Mouse (Mus musculus) heart, embryonic 15.5 days (tissue): ENCODE results near the gene Slc13a5. TPM values are rescaled to one million over a fixed set of nuclear protein-coding genes. Genes with fewer than 3 reads are reported as not detected.

ENCODE experiments used
- ATAC-seq: fragments of 200-750 bp; cut with Nextera tagmentation; replicated peaks from 2 replicates; pipeline ENCODE4 v1.8.0; 2017; ENCODE audit warnings: low read depth, moderate TSS enrichment; ENCODE audit not compliant: insufficient number of reproducible peaks, insufficient read depth, low FRiP score
- H3K27ac ChIP-seq: fragments of 300-500 bp; sonication (generic); 2 replicates; pipeline ENCODE4 v1.5.1; 2015; ENCODE audit warnings: mild to moderate bottlenecking, inconsistent platforms
- H3K27me3 ChIP-seq: fragments of 300-500 bp; sonication (generic); 2 replicates; pipeline ENCODE4 v1.6.1; 2015; ENCODE audit warnings: inconsistent platforms
- H3K36me3 ChIP-seq: fragments of 300-500 bp; sonication (generic); 2 replicates; pipeline ENCODE4 v1.6.1; 2015; ENCODE audit warnings: mild to moderate bottlenecking, inconsistent platforms
- H3K4me1 ChIP-seq: fragments of 300-500 bp; sonication (generic); replicated peaks from 2 replicates; pipeline ENCODE4 v1.6.1; 2015; ENCODE audit warnings: inconsistent platforms
- H3K4me2 ChIP-seq: fragments of 300-500 bp; sonication (generic); 2 replicates; pipeline ENCODE4 v1.6.1; 2015; ENCODE audit warnings: inconsistent platforms, mild to moderate bottlenecking, moderate library complexity
- H3K4me3 ChIP-seq: fragments of 300-500 bp; sonication (generic); 2 replicates; pipeline ENCODE4 v1.5.1; 2015; ENCODE audit warnings: mild to moderate bottlenecking, inconsistent platforms
- H3K9ac ChIP-seq: fragments of 300-500 bp; sonication (generic); 2 replicates; pipeline ENCODE4 v1.6.1; 2015; ENCODE audit warnings: mild to moderate bottlenecking, inconsistent platforms
- H3K9me3 ChIP-seq: fragments of 300-500 bp; sonication (generic); replicated peaks from 2 replicates; pipeline ENCODE4 v1.6.1; 2016; ENCODE audit warnings: inconsistent platforms
- whole genome bisulfite sequencing: fragments of 180-500 bp; shearing (Covaris S2); methylation state at CpG from one replicate; pipeline ENCODE4 v1.1.7; 2015; ENCODE audit warnings: mixed read lengths; 5-methylcytosine and 5-hydroxymethylcytosine counted together
- polyA plus RNA-seq: library from polyadenylated mRNA; unstranded; fragments of >200 nt; fragmentation: Nextera tagmentation; extraction: Ambion mirVana; gene quantifications from 2 replicates; pipeline ENCODE4 v1.2.1, GENCODE M21; 2015

Gene Slc13a5
- 0.08 and 0.11 TPM in 2 replicates for polyA plus RNA-seq

DNA sequence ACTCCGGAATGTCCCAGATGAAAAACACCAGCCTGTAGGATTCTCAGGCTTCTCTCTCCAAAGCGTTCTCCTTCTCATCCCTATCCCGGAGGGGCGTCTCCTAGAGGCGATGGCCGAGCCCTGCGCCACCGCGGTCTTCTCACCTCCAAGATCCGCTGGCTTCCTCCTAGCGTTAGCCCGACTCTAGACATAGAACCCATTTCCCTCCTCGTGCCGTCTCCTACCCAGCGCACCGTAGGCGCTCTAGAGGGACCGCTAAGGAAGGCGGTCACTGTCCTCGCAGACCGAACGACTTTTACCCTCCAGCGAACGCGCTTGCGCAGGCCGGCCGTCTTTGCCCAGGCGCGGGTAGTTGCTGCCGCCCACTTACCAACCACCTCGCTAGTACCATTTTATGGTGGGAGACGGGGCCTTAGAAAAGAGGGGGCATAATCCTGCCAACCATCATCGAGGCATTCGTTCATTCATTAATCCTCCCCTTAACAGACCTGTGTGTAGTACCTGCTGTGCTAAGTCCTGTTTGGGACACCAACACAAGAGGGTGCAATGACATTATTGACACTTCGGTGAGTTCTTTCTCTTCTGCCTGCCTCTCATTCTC is at the start of gene Slc13a5:
TSS of gene Slc13a5 (minus strand) at position 263 of the 601 bp plus-strand sequence.
- Histone ChIP-seq H3K9ac (peak within 1 kb of the TSS; percentile 45), H3K4me3 (peak within 1 kb of the TSS; percentile 52), H3K36me3 (no peaks in the 10 kb centered on the region), H3K27ac (no peak within 1 kb of the TSS), H3K4me1 (peaks cover 24% of the 10 kb centered on the region), H3K9me3 (no peaks in the 10 kb centered on the region), H3K27me3 (peaks cover 49% of the 10 kb centered on the region), H3K4me2 (peak within 1 kb of the TSS; percentile 88)
- 0 out of 2 replicates have a peak, but pooled peaks have one; percentile 29 for ATAC-seq
- 3% methylated on average over 36 of the region's 36 CpGs for WGBS

DNA sequence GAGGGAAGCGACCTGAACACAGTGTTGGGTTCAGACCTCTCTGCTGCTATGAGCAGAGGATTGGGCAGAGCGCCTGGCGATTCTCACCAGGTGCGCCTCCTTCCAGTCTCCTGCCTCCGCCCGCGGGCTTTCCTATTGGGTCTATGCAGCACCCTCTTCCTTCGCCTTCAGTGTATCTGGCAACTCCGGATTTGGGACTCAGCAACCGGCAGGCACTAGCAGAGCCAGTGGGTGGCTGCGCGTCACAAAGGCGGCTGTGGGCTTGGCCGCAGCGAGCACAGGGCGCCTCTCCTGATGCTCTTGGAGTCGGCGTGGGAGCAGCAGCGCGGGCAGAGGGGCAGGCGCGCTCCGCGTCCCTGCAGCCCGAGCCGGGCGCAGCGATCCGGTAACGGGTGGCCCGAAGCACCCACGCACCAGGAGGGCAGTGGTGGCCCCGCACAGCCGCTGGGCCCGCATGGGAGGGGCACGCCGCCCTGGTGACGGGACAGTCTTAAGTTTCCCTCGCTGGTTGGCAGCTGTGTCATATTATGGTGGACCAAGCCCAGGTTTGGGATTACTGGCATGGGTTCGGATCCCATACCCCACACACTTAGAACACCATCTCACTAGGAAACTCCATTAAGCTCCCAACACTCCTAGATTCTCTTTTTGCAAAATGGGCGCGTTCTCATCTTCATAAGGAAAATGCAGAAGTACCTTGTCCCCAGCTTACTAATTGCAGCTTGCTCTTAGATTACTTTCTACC is 47.3 kb upstream of the Slc13a5 start, which contains the start of gene Fbxo39:
TSS of gene Fbxo39 (plus strand) at position 294 of the 745 bp plus-strand sequence.
- H3K36me3 ChIP-seq: 0 out of 2 replicates have a peak, but pooled peaks cover 3% of the 10 kb centered on the region
- no peaks in the 10 kb centered on the region for H3K9me3 ChIP-seq
- H3K9ac ChIP-seq: 0 out of 2 replicates have a peak within 1 kb of the TSS, but pooled peaks have one; percentile 0
- H3K4me3 ChIP-seq: peak within 1 kb of the TSS; percentile 30
- ATAC-seq: no peak
- peaks cover 39% of the 10 kb centered on the region for H3K27me3 ChIP-seq
- peak within 1 kb of the TSS; percentile 54 for H3K4me2 ChIP-seq
- 11% methylated on average over 42 of the region's 42 CpGs for WGBS
- no peak within 1 kb of the TSS for H3K27ac ChIP-seq
- peaks cover 5% of the 10 kb centered on the region; the same call in 1 of the 2 replicates for H3K4me1 ChIP-seq

DNA sequence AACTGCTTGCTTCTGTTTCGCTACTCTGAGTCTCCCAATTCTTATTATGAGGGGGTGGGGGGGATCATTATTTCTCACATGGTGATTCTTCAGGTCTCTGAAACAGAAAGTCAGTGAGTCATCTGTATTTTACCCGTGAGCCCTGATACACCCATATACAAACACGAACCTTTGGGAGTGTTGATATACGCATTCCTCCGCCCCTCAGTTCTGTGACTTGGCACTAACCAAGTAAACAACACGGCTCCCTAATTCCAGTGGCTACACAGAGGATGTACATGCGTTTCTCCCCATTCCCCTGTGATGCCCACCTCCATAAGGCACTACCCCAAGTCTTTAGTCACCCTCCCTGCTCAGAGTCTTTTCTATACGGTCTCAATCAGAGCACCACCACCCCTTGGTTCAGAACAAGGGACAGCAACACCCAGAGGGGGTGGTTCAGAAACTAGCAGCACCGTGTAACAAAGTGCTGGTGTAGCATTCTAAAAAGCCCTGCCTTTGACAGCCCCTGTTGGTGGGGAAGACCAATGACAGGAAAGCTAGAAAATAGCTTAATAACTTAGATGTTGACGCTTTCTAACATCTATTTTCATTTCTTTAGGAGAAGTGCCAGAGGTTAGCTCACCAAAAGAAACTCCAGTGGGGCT is 44.5 kb upstream of the Slc13a5 start:
- H3K27ac ChIP-seq: no peak overlapping the region
- no peak for ATAC-seq
- H3K36me3 ChIP-seq: 0 out of 2 replicates have a peak, but pooled peaks cover 3% of the 10 kb centered on the region
- H3K4me1 ChIP-seq: peaks cover 11% of the 10 kb centered on the region
- no peak overlapping the region for H3K4me2 ChIP-seq
- 72% methylated on average over 10 of the region's 10 CpGs for WGBS
- no peak overlapping the region for H3K4me3 ChIP-seq
- peaks cover 34% of the 10 kb centered on the region for H3K27me3 ChIP-seq
- H3K9me3 ChIP-seq: no peaks in the 10 kb centered on the region
- no peak overlapping the region for H3K9ac ChIP-seq

GRCm38 (mm10) chr11:72310491-72310890 is 43.5 kb upstream of the Slc13a5 start:
- no peaks in the 10 kb centered on the region for H3K9me3 ChIP-seq
- H3K4me1 ChIP-seq: peaks cover 11% of the 10 kb centered on the region
- 0 out of 2 replicates have a peak, but pooled peaks cover 3% of the 10 kb centered on the region for H3K36me3 ChIP-seq
- no peak overlapping the region for H3K4me3 ChIP-seq
- no peak for ATAC-seq
- WGBS: 61% methylated on average over 4 of the region's 4 CpGs
- H3K9ac ChIP-seq: no peak overlapping the region
- no peak overlapping the region for H3K4me2 ChIP-seq
- H3K27me3 ChIP-seq: peaks cover 31% of the 10 kb centered on the region
- H3K27ac ChIP-seq: no peak overlapping the region

GRCm38 (mm10) chr11:72308982-72309381 is 42.0 kb upstream of the Slc13a5 start:
- H3K9ac ChIP-seq: no peak overlapping the region
- ATAC-seq: no peak
- no peak overlapping the region for H3K4me3 ChIP-seq
- no peak overlapping the region for H3K4me2 ChIP-seq
- H3K36me3 ChIP-seq: 0 out of 2 replicates have a peak, but pooled peaks cover 3% of the 10 kb centered on the region
- no peak overlapping the region for H3K27ac ChIP-seq
- no peaks in the 10 kb centered on the region for H3K9me3 ChIP-seq
- WGBS: 21% methylated on average over 2 of the region's 2 CpGs
- H3K4me1 ChIP-seq: peaks cover 6% of the 10 kb centered on the region
- H3K27me3 ChIP-seq: peaks cover 16% of the 10 kb centered on the region

DNA sequence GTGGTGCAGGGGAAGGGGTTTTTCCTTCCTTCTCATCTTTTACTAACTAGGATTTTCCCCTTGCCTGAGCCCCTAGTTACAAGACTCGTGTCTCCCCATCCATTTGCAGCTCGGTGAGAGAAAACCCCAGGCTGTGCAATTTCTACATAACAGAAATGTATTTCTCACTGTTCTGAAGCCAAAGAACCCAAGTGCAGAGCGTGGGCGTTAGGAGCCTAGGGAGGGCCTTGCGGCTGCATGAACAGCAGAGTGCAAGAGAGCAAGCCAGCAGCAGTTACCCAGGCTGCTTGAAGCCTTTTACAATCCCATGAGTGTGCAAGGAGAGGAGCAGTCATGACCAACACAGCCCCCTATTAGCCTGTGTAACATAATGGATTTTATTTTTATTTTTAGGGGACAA is 40.4 kb upstream of the Slc13a5 start:
- 80% methylated on average over 5 of the region's 5 CpGs for WGBS
- no peak overlapping the region for H3K9ac ChIP-seq
- H3K27me3 ChIP-seq: 0 out of 2 replicates have a peak, but pooled peaks cover 3% of the 10 kb centered on the region
- no peak overlapping the region for H3K27ac ChIP-seq
- 0 out of 2 replicates have a peak, but pooled peaks cover 3% of the 10 kb centered on the region for H3K36me3 ChIP-seq
- ATAC-seq: no peak
- no peak overlapping the region for H3K4me2 ChIP-seq
- no peak overlapping the region for H3K4me3 ChIP-seq
- H3K4me1 ChIP-seq: peaks cover 6% of the 10 kb centered on the region
- H3K9me3 ChIP-seq: no peaks in the 10 kb centered on the region

DNA sequence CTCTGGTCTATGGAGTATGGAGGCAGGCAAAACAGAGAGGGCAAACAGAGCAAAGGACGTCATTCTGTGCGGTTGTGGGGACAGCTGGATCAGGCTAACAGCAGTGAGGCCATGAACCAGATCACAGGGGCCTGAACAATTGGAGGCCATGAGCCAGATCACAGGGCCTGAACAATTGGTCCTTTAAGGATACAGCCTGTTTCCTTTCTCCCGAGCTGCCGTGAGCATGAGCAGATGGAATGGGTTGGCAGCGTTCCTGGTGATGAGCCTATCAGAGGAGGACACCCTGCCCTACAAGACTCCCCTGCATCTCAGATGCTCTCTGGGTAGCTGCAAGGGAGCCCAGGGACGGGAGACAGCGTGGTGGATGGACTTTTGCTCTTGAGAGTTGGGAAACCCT is 35.2 kb upstream of the Slc13a5 start:
- WGBS: 62% methylated on average over 7 of the region's 7 CpGs
- H3K4me3 ChIP-seq: peak overlapping the region; percentile 38
- peaks cover 11% of the 10 kb centered on the region; the same call in 1 of the 2 replicates for H3K4me1 ChIP-seq
- H3K4me2 ChIP-seq: peak overlapping the region; percentile 57
- no peak for ATAC-seq
- H3K9me3 ChIP-seq: no peaks in the 10 kb centered on the region
- no peak overlapping the region for H3K9ac ChIP-seq
- peak overlapping the region; percentile 64 for H3K27ac ChIP-seq
- no peaks in the 10 kb centered on the region for H3K27me3 ChIP-seq
- no peaks in the 10 kb centered on the region for H3K36me3 ChIP-seq

DNA sequence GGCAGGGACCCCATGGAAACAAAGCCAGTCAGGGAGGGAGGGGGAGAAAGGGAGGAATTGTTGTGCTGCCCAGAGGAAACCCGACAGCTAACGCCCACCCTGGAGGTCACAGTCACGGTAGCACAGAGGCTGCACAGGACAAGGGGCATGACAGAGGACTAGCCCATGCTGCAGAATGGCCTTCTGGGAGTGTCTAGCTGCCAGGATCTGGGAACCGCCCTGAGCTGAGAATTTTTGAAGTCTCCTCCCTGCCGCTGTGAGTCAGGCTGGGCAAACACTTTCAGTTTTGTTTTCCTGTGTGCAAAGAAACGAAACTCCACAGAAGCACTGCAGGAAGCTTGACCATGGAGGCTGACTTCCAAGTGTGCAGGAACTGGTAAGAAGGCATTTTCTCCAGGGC is 34.3 kb upstream of the Slc13a5 start, which contains the start of gene Xaf1:
TSS of gene Xaf1 (plus strand) at position 296 of the 400 bp plus-strand sequence.
- H3K27me3 ChIP-seq: no peaks in the 10 kb centered on the region
- H3K9me3 ChIP-seq: no peaks in the 10 kb centered on the region
- no peak within 1 kb of the TSS for H3K9ac ChIP-seq
- peak; percentile 82 for ATAC-seq
- H3K4me3 ChIP-seq: peak within 1 kb of the TSS; percentile 38
- WGBS: 10% methylated on average over 6 of the region's 6 CpGs
- no peaks in the 10 kb centered on the region for H3K36me3 ChIP-seq
- peak within 1 kb of the TSS; percentile 57 for H3K4me2 ChIP-seq
- H3K27ac ChIP-seq: peak within 1 kb of the TSS; percentile 64
- H3K4me1 ChIP-seq: peaks cover 11% of the 10 kb centered on the region; the same call in 1 of the 2 replicates

- no peaks in the 10 kb centered on the region for H3K36me3 ChIP-seq
- no peaks in the 10 kb centered on the region for H3K9me3 ChIP-seq
- no peak overlapping the region for H3K27ac ChIP-seq
- no peaks in the 10 kb centered on the region for H3K27me3 ChIP-seq
- no peak overlapping the region for H3K4me3 ChIP-seq
- WGBS: 88% methylated on average over 2 of the region's 2 CpGs
- H3K4me2 ChIP-seq: no peak overlapping the region
- no peaks in the 10 kb centered on the region for H3K4me1 ChIP-seq
- H3K9ac ChIP-seq: no peak overlapping the region
- no peak for ATAC-seq
Observed at GRCm38 (mm10) chr11:72293116-72293515, 26.1 kb upstream of the Slc13a5 start.

GRCm38 (mm10) chr11:72287543-72287942 is 20.5 kb upstream of the Slc13a5 start:
- Histone ChIP-seq H3K27ac (no peak overlapping the region), H3K9me3 (no peaks in the 10 kb centered on the region), H3K4me3 (no peak overlapping the region), H3K36me3 (no peaks in the 10 kb centered on the region), H3K4me1 (peaks cover 3% of the 10 kb centered on the region), H3K27me3 (no peaks in the 10 kb centered on the region), H3K9ac (no peak overlapping the region), H3K4me2 (no peak overlapping the region)
- ATAC-seq: no peak
- 79% methylated on average over 3 of the region's 3 CpGs for WGBS

DNA sequence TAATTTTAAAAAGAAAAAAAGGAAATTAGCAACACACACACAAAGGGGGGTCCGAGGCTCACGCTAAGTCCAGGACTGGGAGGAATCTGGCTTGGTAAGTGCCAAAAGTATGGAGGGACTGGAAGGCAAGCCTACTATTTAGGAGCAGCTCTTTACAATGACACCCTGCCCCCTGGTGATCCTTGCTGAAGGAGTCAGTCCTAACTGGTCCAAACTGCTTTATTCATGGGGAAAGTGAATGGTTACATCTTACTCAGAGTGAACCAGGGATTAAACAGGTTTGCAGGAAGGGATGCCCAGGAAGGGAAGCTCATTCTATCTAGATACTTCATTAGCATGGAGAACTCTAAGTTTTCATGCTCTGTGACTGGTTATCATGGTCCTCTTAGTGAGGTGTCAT is 20.1 kb upstream of the Slc13a5 start:
- ATAC-seq: no peak

More for the DNA sequence above, 20.1 kb upstream of the Slc13a5 start:
- Histone ChIP-seq H3K27me3 (no peaks in the 10 kb centered on the region), H3K4me3 (no peak overlapping the region), H3K9ac (no peak overlapping the region), H3K27ac (no peak overlapping the region), H3K9me3 (no peaks in the 10 kb centered on the region), H3K36me3 (no peaks in the 10 kb centered on the region), H3K4me2 (no peak overlapping the region), H3K4me1 (peaks cover 3% of the 10 kb centered on the region)
- 90% methylated on average over 2 of the region's 2 CpGs for WGBS
